Mouse (Mus musculus) heart, postnatal 14 days (tissue): ENCODE results near the gene Sectm1a. TPM values are rescaled to one million over a fixed set of nuclear protein-coding genes. Genes with fewer than 3 reads are reported as not detected.
"Not testable (repeated sequence)": the region's sequence is repeated elsewhere in the genome, so short reads cannot be mapped to it uniquely, and the experiment has no call there.

ENCODE experiments used
- DNase-seq, 2 experiments: peaks; one replicate each; pipeline ENCODE4 v3.0.0; 2021 to 2022
- intact Hi-C: fragments of 180-260 bp; cut with DNase I; formaldehyde crosslinking; loops from one replicate; pipeline ENCODE4 v1.15.1; 2025
- total RNA-seq, 2 experiments: library from RNA; stranded (reverse); gene quantifications; 2 replicates each; pipeline ENCODE4 v1.2.3; 2021

Gene Sectm1a
- total RNA-seq, 2 experiments from 2014 or later = not detected

DNA sequence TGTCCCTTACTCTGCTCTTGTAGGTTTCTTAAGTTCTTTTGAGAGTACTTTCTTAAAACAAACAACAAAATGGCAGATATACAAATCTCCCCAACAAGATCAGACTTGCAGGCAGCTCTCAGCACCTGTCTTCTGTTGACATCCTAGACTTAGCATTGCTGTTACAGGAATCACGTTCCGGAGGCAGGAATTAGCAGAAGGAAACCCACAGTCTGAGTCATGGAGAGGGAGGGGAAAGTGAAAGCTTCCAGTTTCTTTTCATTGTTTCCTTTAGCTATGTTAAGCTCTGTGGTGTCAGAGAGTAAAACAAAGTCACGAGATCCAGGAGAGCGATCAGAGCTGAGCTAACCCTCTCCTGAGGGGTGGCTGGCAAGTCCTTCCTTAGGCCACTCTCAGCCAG, 9.9 kb upstream of the Sectm1a start:
- no peak for DNase-seq
- intact Hi-C loops = no loop called here

- DNase-seq = no peak
- intact Hi-C loops = no loop called here
Measured at GRCm38 (mm10) chr11:121089756-121090546, 8.9 kb upstream of the Sectm1a start.

DNA sequence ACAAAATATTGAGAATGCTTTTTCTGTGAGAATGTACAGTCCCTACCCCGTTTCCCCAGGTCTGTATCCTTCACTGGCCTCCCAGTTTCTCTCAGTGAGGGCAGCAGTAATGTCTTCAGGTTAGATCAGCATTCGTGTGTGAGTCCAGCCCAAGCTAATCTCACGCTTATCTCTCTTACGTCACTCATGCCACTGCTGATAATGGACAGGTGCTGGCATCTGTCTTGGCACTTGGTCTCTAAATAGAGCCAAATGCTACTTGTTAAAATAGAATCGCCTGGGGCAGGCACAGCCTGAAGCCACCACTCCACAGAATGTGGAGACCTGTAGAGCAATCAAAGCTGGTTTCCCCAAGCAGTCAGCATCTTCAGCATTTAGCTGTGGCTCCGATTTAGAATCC, 8.0 kb upstream of the Sectm1a start:
- intact Hi-C loops = no loop called here
- no peak for DNase-seq

DNA sequence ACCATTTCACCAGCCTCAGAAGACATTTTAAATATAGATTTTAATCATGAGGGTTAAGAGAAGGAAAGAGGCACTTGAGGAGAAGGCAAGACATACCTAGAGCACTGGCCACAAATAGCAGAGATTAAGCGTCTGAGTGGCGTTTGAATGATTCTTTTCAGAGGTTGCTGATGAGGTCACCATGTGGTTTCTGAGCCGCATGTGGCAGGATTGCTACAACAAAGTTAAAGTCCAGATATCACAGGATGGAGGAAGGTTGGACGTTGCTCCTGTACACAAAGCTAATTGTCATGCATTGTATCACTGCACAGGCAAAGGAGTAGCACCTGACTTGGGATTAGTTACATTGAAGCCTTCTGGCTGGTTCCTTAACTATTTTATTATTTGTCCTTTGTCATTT, 5.3 kb upstream of the Sectm1a start:
- intact Hi-C loops = no loop called here
- DNase-seq = no peak

- intact Hi-C loops = no loop called here
- no peak for DNase-seq
Measured at GRCm38 (mm10) chr11:121085181-121085580, 4.2 kb upstream of the Sectm1a start.

DNA sequence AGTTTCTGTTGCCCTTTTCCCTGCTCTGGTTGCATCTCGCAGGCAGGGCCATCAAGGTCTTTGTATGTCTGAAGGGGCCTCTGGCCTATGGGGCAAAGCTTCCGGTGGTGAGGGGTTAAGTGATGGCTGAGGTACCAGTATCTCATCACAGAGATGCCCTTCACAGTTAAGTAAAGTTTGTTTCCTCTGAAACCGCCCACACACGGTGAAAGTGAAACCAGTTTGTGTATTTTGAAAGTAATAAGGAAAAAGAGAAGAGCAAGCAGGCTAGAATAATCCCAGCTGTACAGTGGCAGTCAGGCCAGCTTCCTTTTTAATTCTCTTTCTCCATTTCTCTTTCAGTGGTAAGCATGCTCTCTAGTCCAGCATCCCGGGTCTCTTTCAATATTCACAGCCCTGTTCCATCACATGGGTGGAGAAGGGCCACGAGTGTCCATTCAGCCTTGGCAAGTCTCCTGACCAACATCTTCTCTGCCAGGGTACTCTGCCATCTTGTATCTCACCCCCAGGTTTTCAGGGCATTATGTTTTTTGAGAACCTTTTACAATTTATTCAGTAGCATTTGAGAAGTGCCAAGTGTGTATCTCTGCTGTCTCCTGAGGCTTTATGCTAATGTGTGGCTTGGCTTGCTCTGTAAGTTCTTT, 2.0 kb upstream of the Sectm1a start:
- intact Hi-C loops = no loop called here

GRCm38 (mm10) chr11:121082250-121082649, 1.2 kb upstream of the Sectm1a start:
- intact Hi-C loops = no loop called here
- DNase-seq = no peak

More for the DNA sequence above, 2.0 kb upstream of the Sectm1a start:
- peak in 1 of 2 experiments; percentile 28 for DNase-seq

DNA sequence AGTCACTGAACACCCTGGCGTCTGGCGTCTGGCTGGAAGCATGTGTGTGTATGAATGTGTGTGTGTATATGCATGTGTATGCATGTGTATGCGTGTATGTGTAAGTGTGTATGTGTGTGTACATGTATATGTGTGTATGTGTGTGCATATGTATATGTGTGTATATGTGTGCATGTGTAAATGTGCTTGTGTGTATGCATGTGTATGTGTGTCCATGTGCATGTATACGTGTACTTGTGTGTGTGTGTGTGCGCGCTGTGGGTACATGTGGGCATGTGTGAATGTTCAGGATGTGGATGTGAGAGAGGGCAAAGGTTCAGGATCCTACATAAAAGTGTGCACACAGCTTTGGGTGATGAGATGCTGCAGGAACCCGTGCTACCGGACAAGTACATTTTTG, 690 bp downstream of the Sectm1a start:
- intact Hi-C loops = no loop called here
- no peak for DNase-seq

GRCm38 (mm10) chr11:121075655-121076054, 5.4 kb downstream of the Sectm1a start:
- DNase-seq = no peak
- intact Hi-C loops = no loop called here

DNA sequence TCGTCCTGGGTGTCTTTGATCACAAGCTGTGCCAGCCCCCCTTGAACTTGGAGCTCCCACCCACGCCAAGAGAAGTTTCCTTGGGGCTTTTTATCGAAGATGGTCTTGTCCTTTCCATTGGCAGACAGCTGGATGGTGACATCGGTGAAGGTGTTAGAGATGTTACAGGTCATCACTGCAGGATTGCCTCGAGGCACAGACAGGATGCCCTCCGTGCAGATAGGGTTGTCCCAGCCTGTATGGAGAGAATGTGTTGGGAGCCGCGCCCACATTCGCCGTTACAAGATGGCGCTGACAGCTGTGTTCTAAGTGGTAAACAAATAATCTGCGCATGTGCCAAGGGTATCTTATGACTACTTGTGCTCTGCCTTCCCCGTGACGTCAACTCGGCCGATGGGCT, 11.4 kb downstream of the Sectm1a start:
- intact Hi-C loops = loop anchor here (5.0 kb wide), 1 partner anchor 118 kb away; no protein-coding TSS in a partner anchor
- not testable (repeated sequence) for DNase-seq

DNA sequence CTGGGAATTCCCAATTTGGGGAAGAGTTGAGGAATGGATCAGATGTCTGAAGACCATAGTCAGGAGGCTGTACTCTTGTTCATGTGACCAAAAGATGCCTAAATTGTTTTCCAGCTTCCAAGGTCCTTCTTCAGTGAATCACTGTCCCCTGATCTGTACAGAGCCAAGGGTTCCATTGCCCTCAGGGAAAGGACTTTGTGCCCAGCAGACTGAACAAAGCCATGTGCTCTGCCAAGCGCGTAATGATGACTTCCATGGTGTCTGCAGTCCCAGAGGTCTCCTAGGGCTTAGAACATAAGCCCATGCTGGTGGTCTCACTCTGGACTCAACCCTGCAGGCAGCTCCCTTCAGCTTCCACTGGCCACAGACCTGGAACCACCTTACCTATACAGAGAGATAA, 13.1 kb downstream of the Sectm1a start:
- intact Hi-C loops = loop anchor here (5.0 kb wide), 1 partner anchor 119 kb away; no protein-coding TSS in a partner anchor
- DNase-seq = no peak

DNA sequence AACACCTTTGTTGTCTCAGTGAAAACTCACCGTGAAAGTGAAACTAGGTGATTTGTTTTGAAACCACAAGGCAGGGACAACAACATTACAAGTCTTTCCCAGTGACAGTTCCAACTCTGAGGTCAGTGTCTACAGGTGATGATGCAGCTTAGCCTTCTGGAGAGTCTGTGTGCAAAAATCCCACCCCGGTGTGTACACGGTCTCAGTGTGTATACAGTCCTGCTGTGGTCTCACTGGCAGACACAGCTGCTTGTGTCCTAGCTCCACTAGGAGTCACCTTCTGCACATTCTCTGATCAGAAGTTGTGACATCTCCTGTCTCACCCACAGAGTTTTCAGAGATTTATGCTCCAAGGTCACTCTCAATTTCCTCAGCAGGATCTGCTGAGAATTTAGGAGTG, 16.8 kb downstream of the Sectm1a start:
- intact Hi-C loops = loop anchor here (5.0 kb wide), 2 partner anchors 48 to 138 kb away; partner anchors contain the start of genes Hexdc and Ogfod3
- no peak for DNase-seq

DNA sequence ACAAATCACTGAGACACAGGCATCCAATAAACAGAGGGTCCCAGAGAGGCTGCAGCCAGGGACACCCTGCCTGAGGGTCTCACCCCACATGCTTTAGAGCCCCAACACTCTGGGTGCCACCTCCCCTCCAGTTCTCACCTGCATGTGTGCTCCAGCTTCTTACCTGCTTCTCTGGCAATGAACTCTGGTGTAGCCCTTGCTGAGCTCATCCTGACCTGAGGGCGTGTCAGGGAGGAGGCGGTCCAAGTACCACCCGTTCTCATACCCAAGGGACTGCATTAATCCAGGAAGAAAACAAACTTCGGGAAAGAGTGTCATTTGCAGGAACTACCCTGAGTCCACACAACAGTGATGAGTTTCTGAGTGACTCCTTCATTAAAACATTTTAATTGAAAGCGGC, 17.6 kb downstream of the Sectm1a start, which contains the start of gene Sectm1b:
TSS of gene Sectm1b (minus strand) at position 191 of the 400 bp plus-strand sequence.
- no peak for DNase-seq
- intact Hi-C loops = loop anchor here (5.0 kb wide), 2 partner anchors 49 to 139 kb away; partner anchors contain the start of genes Hexdc and Ogfod3

GRCm38 (mm10) chr11:121061615-121062014, 19.4 kb downstream of the Sectm1a start:
- peak in 1 of 2 experiments; percentile 18 for DNase-seq
- intact Hi-C loops = loop anchor here (5.0 kb wide), 2 partner anchors 51 to 141 kb away; partner anchors contain the start of genes Hexdc and Ogfod3

DNA sequence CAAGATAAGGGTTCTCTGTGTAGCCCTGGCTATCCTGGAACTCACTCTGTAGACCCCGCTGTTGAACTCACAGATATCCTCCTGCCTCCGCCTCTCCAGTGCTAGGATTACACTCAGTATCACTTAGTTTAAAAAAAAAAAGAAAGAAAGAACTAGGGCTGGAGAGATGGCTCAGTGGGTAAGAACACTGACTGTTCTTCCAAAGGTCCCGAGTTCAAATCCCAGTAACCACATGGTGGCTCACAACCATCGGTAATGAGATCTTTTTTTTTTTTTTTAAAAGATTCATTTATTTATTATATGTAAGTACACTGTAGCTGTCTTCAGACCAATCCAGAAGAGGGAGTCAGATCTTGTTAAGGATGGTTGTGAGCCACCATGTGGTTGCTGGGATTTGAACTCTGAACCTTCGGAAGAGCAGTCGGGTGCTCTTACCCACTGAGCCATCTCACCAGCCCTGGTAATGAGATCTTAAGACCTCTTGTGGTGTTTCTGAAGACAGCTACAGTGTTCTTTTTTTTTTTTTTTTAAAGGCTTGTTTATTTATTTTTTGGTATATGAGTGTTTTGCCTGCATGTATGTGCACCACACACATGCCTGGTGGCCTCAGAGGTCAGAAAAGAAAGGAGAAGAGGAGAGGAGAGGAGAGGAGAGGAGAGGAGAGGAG, 20.5 kb downstream of the Sectm1a start:
- DNase-seq = not testable (repeated sequence)
- intact Hi-C loops = loop anchor here (5.0 kb wide), 2 partner anchors 52 to 142 kb away; partner anchors contain the start of genes Hexdc and Ogfod3

DNA sequence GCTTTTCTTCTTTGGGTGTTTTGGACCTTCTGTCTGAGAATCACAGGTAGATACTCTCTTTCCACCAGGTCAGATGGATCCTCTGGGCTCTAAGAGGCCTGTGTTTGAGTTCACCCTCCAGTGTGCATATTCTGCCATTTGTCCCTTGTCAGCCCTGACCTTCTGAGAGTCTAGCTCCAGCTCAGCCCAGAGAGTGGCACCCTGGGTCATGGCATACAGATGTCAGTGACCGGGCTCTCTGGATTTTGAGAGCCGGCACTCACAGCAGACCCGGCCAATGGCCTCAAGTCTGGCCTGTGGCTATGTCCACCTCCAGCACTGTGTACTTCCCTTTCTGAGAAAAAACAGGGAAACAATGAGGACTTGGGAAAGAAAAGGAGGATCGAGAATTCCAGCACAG, 21.5 kb downstream of the Sectm1a start:
- intact Hi-C loops = loop anchor here (5.0 kb wide), 1 partner anchor 78 kb away; no protein-coding TSS in a partner anchor
- DNase-seq = no peak

DNA sequence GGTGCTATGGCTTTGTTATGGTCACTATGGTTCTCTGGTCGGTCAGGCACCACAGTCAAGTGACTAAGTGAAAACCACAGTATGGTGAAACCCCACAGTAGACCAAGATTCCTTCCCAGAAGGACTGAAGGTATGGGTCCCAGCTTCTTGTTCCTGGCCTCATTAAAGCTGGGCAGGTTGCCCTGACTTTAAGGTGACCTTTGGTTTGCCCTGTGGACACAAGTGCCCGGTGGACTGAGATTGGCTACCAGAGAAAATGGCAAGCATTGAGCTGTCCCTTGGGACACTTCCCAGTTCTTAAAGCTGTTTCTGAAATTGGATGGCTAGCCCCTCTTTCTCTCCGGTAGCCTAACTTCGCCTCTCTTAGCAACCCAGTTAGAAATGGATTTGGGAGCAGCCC, 22.1 kb downstream of the Sectm1a start:
- DNase-seq = no peak
- intact Hi-C loops = loop anchor here (5.0 kb wide), 1 partner anchor 78 kb away; no protein-coding TSS in a partner anchor

DNA sequence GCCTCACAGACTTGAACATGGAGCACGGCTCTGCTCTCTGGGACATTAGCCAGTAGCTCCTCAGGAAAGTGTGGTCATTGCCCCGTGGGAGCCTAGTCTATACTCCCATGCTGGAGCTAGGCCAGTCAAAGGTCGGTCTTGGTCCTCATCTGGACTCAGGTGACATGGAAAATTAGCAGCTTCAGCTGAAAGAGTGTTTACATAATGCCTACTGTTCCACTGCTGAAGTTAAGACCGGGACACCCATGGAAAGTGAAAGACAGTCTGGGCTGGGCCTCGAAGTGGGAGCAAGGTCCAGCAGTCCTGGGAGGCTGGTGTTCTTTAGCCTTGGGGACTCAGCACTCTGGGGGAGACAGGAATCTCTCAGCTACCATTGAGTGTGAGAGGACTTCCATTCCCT, 22.9 kb downstream of the Sectm1a start:
- DNase-seq = no peak
- intact Hi-C loops = loop anchor here (5.0 kb wide), 1 partner anchor 79 kb away; no protein-coding TSS in a partner anchor

DNA sequence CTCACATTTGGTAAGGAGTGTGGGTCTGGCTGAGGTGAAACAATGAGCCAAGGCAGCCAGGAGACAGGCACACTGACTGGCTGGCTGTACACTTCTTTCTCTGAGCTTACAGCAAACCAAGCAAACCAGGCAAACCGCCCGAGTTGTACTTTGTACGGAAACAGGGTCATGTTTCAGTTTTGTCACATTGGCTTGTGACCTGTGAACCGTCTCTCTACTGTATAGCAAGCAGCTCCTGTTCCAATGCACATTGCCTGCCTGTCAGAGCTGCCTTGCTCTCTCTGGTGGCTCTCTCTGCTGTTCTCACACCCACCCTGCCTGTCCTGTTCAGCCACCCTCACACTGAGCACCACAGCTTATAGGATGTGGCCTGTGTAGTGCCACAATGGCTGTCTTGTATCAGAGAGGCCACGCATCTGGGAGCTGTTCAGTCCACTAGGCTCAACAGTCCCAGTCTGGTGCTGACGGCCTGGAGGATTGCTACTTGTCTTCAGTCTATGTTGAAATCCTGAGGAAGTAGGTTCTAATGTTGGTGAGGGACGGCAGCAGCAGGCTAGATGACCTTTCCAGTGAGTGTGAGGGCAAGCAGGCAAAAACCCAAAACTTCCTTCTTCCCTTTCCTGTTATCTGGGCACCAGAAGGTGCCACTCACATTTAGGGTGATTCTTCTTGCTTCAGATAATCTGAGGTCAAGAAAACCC, 24.3 kb downstream of the Sectm1a start:
- intact Hi-C loops = loop anchor here (5.0 kb wide), 1 partner anchor 81 kb away; no protein-coding TSS in a partner anchor
- no peak for DNase-seq

DNA sequence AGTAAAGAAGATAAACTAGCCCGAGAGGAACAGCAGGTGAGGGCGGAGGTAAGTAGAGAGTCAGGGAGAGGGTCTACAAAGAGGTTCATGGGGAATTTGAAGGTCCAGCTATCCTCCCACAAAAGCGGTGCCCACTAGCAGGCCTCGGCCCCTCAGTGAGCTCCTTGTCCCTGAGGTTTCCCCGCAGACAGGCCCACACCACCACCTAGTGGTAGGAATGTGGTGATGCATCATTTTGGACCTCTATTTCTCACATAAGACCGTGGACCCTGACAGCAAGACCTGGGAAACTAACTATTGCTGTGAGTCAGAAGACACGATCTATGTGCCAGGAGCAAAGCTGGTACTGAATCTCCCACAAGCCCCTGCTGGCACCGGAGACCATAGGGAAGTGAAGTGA, 27.5 kb downstream of the Sectm1a start:
- peak; percentile 77 to 89 for DNase-seq
- intact Hi-C loops = no loop called here
